Mouse (Mus musculus) stomach, postnatal 0 days (tissue): ENCODE data around the gene 4930435E12Rik. TPM values are rescaled to one million over a fixed set of nuclear protein-coding genes. Genes with fewer than 3 reads are reported as not detected.

Source experiments
- ATAC-seq: fragments of 200-750 bp; cut with Nextera tagmentation; 2 replicates; pipeline ENCODE4 v1.8.0; 2017; ENCODE audit not compliant: low FRiP score, low TSS enrichment
- DNase-seq: peaks from one replicate; pipeline ENCODE4 v3.0.0-alpha.2; 2016; ENCODE audit warnings: low spot score
- H3K27ac ChIP-seq: fragments of 300-500 bp; sonication (generic); replicated peaks from 2 replicates; pipeline ENCODE4 v1.5.1; 2014; ENCODE audit warnings: mild to moderate bottlenecking, control low read depth
- H3K27me3 ChIP-seq: fragments of 300-500 bp; sonication (generic); 2 replicates; pipeline ENCODE4 v1.6.1; 2014; ENCODE audit warnings: low read length; ENCODE audit not compliant: control insufficient read depth, insufficient read depth
- H3K36me3 ChIP-seq: fragments of 300-500 bp; sonication (generic); 2 replicates; pipeline ENCODE4 v1.6.1; 2014; ENCODE audit warnings: low read length, mixed read lengths; ENCODE audit not compliant: control insufficient read depth, insufficient read depth
- H3K4me1 ChIP-seq: fragments of 300-500 bp; sonication (generic); replicated peaks from 2 replicates; pipeline ENCODE4 v1.6.1; 2014; ENCODE audit warnings: antibody characterized with exemption; ENCODE audit not compliant: control insufficient read depth, insufficient read depth
- H3K4me2 ChIP-seq: fragments of 300-500 bp; sonication (generic); replicated peaks from 2 replicates; pipeline ENCODE4 v1.6.1; 2014; ENCODE audit warnings: low read depth, mild to moderate bottlenecking, control low read depth, moderate library complexity
- H3K4me3 ChIP-seq: fragments of 300-500 bp; sonication (generic); 2 replicates; pipeline ENCODE4 v1.5.1; 2014; ENCODE audit warnings: low read depth, low read length, control low read depth
- H3K9ac ChIP-seq: fragments of 300-500 bp; sonication (generic); 2 replicates; pipeline ENCODE4 v1.6.1; 2014; ENCODE audit warnings: mild to moderate bottlenecking, low read length, control low read depth, mixed read lengths
- H3K9me3 ChIP-seq: fragments of 300-500 bp; sonication (generic); 2 replicates; pipeline ENCODE4 v1.6.1; 2016; ENCODE audit warnings: low read length; ENCODE audit not compliant: control insufficient read depth
- CTCF ChIP-seq: IDR thresholded peaks from 2 replicates; pipeline ENCODE4 v1.5.1; 2016; ENCODE audit warnings: antibody characterized with exemption, low read depth, mild to moderate bottlenecking, moderate library complexity
- EP300 ChIP-seq: optimal IDR thresholded peaks from 2 replicates; pipeline ENCODE3; 2016; ENCODE audit warnings: antibody characterized with exemption
- WGBS: fragments of 180-500 bp; shearing (Covaris S2); extraction: QIAGEN DNeasy Blood & Tissue Kit; methylation state at CpG from one replicate; pipeline ENCODE4 v1.1.7; 2014; 5-methylcytosine and 5-hydroxymethylcytosine counted together
- polyA plus RNA-seq: library from polyadenylated mRNA; unstranded; fragments of >200 nt; fragmentation: Nextera tagmentation; extraction: Ambion mirVana; gene quantifications from 2 replicates; pipeline ENCODE4 v1.2.1, GENCODE M21; 2015

The 4930435E12Rik gene
- polyA plus RNA-seq, 1 experiment from 2014 or later, result not detected

- Histone ChIP-seq H3K9ac (no peak overlapping the region), H3K9me3 (no peaks in the 10 kb centered on the region), H3K4me2 (no peak overlapping the region), H3K36me3 (no peaks in the 10 kb centered on the region), H3K4me3 (no peak overlapping the region), H3K4me1 (no peaks in the 10 kb centered on the region), H3K27ac (no peak overlapping the region), H3K27me3 (no peaks in the 10 kb centered on the region)
- TF ChIP-seq CTCF (peak; percentile 38), EP300 (no peak)
- WGBS, result 58% methylated on average over 6 of the region's 6 CpGs
- DNase-seq (no peak), ATAC-seq (no peak)
These were observed 52.2 kb downstream of the 4930435E12Rik start for GRCm38 (mm10) chr16:38776342-38776741.

- Histone ChIP-seq H3K4me1 (no peaks in the 10 kb centered on the region), H3K27ac (no peak overlapping the region), H3K9ac (no peak overlapping the region), H3K4me2 (no peak overlapping the region), H3K9me3 (no peaks in the 10 kb centered on the region), H3K4me3 (no peak overlapping the region), H3K36me3 (no peaks in the 10 kb centered on the region), H3K27me3 (no peaks in the 10 kb centered on the region)
- DNase-seq, result no peak
- ATAC-seq, result no peak
- TF ChIP-seq CTCF (no peak), EP300 (no peak)
- 56% methylated on average over 7 of the region's 7 CpGs for WGBS
These were observed 53.4 kb downstream of the 4930435E12Rik start for GRCm38 (mm10) chr16:38774964-38775746.

- no peaks in the 10 kb centered on the region for H3K27me3 ChIP-seq
- no peaks in the 10 kb centered on the region for H3K4me1 ChIP-seq
- H3K4me3 ChIP-seq, result no peak overlapping the region
- TF ChIP-seq CTCF (no peak), EP300 (no peak)
- DNase-seq (no peak), ATAC-seq (no peak)
- H3K4me2 ChIP-seq, result no peak overlapping the region
- no peak overlapping the region for H3K9ac ChIP-seq
- no peak overlapping the region for H3K27ac ChIP-seq
- no peaks in the 10 kb centered on the region for H3K36me3 ChIP-seq
- 28% methylated on average over 12 of the region's 12 CpGs for WGBS
- no peaks in the 10 kb centered on the region for H3K9me3 ChIP-seq
These were observed 55.5 kb downstream of the 4930435E12Rik start for GRCm38 (mm10) chr16:38772906-38773496.

- 88% methylated on average over 6 of the region's 6 CpGs for WGBS
These were observed 57.4 kb downstream of the 4930435E12Rik start for GRCm38 (mm10) chr16:38771145-38771544.

GRCm38 (mm10) chr16:38769529-38769928 lies 59.0 kb downstream of the 4930435E12Rik start:
- DNase-seq (no peak), ATAC-seq (no peak)
- no peak for TF ChIP-seq CTCF
- no peak for TF ChIP-seq EP300
- H3K9ac ChIP-seq, result no peak overlapping the region
- no peak overlapping the region for H3K4me2 ChIP-seq
- no peak overlapping the region for H3K4me3 ChIP-seq
- no peak overlapping the region for H3K27ac ChIP-seq
- H3K36me3 ChIP-seq, result no peaks in the 10 kb centered on the region
- WGBS, result 60% methylated on average over 9 of the region's 9 CpGs
- no peaks in the 10 kb centered on the region for H3K4me1 ChIP-seq
- H3K9me3 ChIP-seq, result no peaks in the 10 kb centered on the region
- no peaks in the 10 kb centered on the region for H3K27me3 ChIP-seq

More at GRCm38 (mm10) chr16:38771145-38771544, 57.4 kb downstream of the 4930435E12Rik start:
- H3K4me3 ChIP-seq, result no peak overlapping the region
- H3K36me3 ChIP-seq, result no peaks in the 10 kb centered on the region
- no peak for DNase-seq
- ATAC-seq, result no peak
- H3K27ac ChIP-seq, result no peak overlapping the region
- H3K4me1 ChIP-seq, result no peaks in the 10 kb centered on the region
- TF ChIP-seq CTCF (no peak), EP300 (no peak)
- H3K4me2 ChIP-seq, result no peak overlapping the region
- H3K9ac ChIP-seq, result no peak overlapping the region
- H3K9me3 ChIP-seq, result no peaks in the 10 kb centered on the region
- H3K27me3 ChIP-seq, result no peaks in the 10 kb centered on the region

- Histone ChIP-seq H3K4me3 (no peak overlapping the region), H3K9ac (no peak overlapping the region), H3K36me3 (no peaks in the 10 kb centered on the region), H3K4me1 (no peaks in the 10 kb centered on the region), H3K27ac (no peak overlapping the region), H3K27me3 (no peaks in the 10 kb centered on the region), H3K9me3 (no peaks in the 10 kb centered on the region), H3K4me2 (no peak overlapping the region)
- TF ChIP-seq EP300 (no peak), CTCF (no peak)
- 95% methylated on average over 8 of the region's 8 CpGs for WGBS
- DNase-seq, result no peak
- no peak for ATAC-seq
These were observed 60.2 kb downstream of the 4930435E12Rik start for GRCm38 (mm10) chr16:38768386-38768785.
